13 mouse cellular contexts compared by ENCODE assay signal in genomic region chr4:54071951-54072350, GRCm38 (mm10).
DNase-seq lines count a peak whose midpoint lies in the region; ATAC-seq and TF ChIP-seq lines count a peak whose summit lies in the region.
"Had no signal": no experiment of that assay in that cellular context is flagged by ENCODE, and none has a peak within 500 bp of the region (broad histone marks: within the 10 kb centered on the region; RNA-seq: fewer than 3 reads in every experiment).

No protein-coding gene starts in this region.

- H3K4me2 ChIP-seq in lung, embryonic 14.5 days = no peak overlapping the region
- H3K4me2 ChIP-seq in midbrain, embryonic 14.5 days (ENCODE audit: low read length) = no peak overlapping the region
- H3K4me2 ChIP-seq: embryonic facial prominence, embryonic 12.5 days; liver, embryonic 12.5 days had no signal

- TF ChIP-seq CTCF in lung, embryonic 14.5 days (IDR thresholded peaks at IDR 0.05; ENCODE audit: low read depth) = no peak

- no peak overlapping the region for H3K27ac ChIP-seq in lung, embryonic 14.5 days (ENCODE audit: low read depth)
- peak overlapping the region; percentile 6 for H3K27ac ChIP-seq in midbrain, embryonic 14.5 days (replicated peaks; ENCODE audit: low read depth, low read length)
- H3K27ac ChIP-seq: embryonic facial prominence, embryonic 12.5 days; liver, embryonic 12.5 days had no signal

- no peaks in the 10 kb centered on the region for H3K36me3 ChIP-seq in lung, embryonic 14.5 days (ENCODE audit: insufficient read depth)
- no peaks in the 10 kb centered on the region for H3K36me3 ChIP-seq in midbrain, embryonic 14.5 days (ENCODE audit: control insufficient read depth, insufficient read depth, low read length)
- H3K36me3 ChIP-seq: embryonic facial prominence, embryonic 12.5 days; liver, embryonic 12.5 days had no signal

- no peaks in the 10 kb centered on the region for H3K4me1 ChIP-seq in lung, embryonic 14.5 days (ENCODE audit: insufficient read depth)
- H3K4me1 ChIP-seq in midbrain, embryonic 14.5 days (ENCODE audit: control insufficient read depth, insufficient read depth, low read length) = peaks cover 14% of the 10 kb centered on the region; the same call in 1 of the 2 replicates
- H3K4me1 ChIP-seq: embryonic facial prominence, embryonic 12.5 days; liver, embryonic 12.5 days had no signal

- H3K9ac ChIP-seq in lung, embryonic 14.5 days = no peak overlapping the region
- no peak overlapping the region for H3K9ac ChIP-seq in midbrain, embryonic 14.5 days (replicated peaks; ENCODE audit: low read length)
- H3K9ac ChIP-seq: embryonic facial prominence, embryonic 12.5 days; liver, embryonic 12.5 days had no signal

- 63% methylated on average over 4 of the region's 4 CpGs for WGBS in lung, embryonic 14.5 days
- 22% methylated on average over 4 of the region's 4 CpGs for WGBS in midbrain, embryonic 14.5 days

- intact Hi-C loops in gastrocnemius, postnatal 14 days (cut with DNase I; ENCODE audit: low total_unique reads) = no loop called here

- DNase-seq in lung, embryonic 14.5 days = peak; percentile 5
- no peak for DNase-seq in lung, postnatal 36 days
- DNase-seq in adrenal gland, adult 2 months = peak; percentile 41
- peak; percentile 14 for DNase-seq in embryo, embryonic 11 days
- peak; percentile 48 for DNase-seq in midbrain, embryonic 14.5 days
- no peak for DNase-seq in gastrocnemius, postnatal 14 days
- DNase-seq in gastrocnemius, adult 18-20 months (ENCODE audit: low spot score) = no peak
- DNase-seq: cerebellum, adult 9-11 months; kidney, adult 9 months; right cerebral cortex, postnatal 14 days had no signal

- H3K27me3 ChIP-seq in lung, embryonic 14.5 days (ENCODE audit: insufficient read depth, low read length) = no peaks in the 10 kb centered on the region
- no peaks in the 10 kb centered on the region for H3K27me3 ChIP-seq in midbrain, embryonic 14.5 days (ENCODE audit: control insufficient read depth, insufficient read depth, low read length)
- H3K27me3 ChIP-seq: embryonic facial prominence, embryonic 12.5 days; liver, embryonic 12.5 days had no signal

- peaks cover 8% of the 10 kb centered on the region; the same call in 1 of the 2 replicates for H3K9me3 ChIP-seq in lung, embryonic 14.5 days (ENCODE audit: low read depth, low read length)
- peaks cover 11% of the 10 kb centered on the region; the same call in 1 of the 2 replicates for H3K9me3 ChIP-seq in midbrain, embryonic 14.5 days (ENCODE audit: control insufficient read depth, low read length)

- ATAC-seq in lung, embryonic 14.5 days (ENCODE audit: insufficient read depth) = no peak
- ATAC-seq in midbrain, embryonic 14.5 days (ENCODE audit: low FRiP score, low TSS enrichment) = no peak
- ATAC-seq: activated CD4-positive, CD25-positive, alpha-beta regulatory T cell, adult 4 months; liver, embryonic 12.5 days had no signal

- no peak overlapping the region for H3K4me3 ChIP-seq in lung, embryonic 14.5 days (ENCODE audit: low read depth, low read length)
- no peak overlapping the region for H3K4me3 ChIP-seq in midbrain, embryonic 14.5 days (replicated peaks; ENCODE audit: low read depth, low read length)
- H3K4me3 ChIP-seq: embryonic facial prominence, embryonic 12.5 days; liver, embryonic 12.5 days had no signal

Comparison
In these comparisons a context has a peak if more than half of its experiments do, and no peak if none do; other contexts are left out.
1. DNase-seq: peak in lung, embryonic 14.5 days (single experiment), adrenal gland, adult 2 months (single experiment), embryo, embryonic 11 days (single experiment) and midbrain, embryonic 14.5 days (single experiment); none in lung, postnatal 36 days (single experiment), gastrocnemius, postnatal 14 days (single experiment) and gastrocnemius, adult 18-20 months (single experiment).